Mouse (Mus musculus): Measurements from ENCODE around the gene Tank.

The Tank gene

GRCm38 (mm10) chr2:61655382-61656281 lies 77.2 kb downstream of the Tank start:
- DNase-seq (ENCODE audit: extremely low read depth, low read depth, low spot score): no peak

GRCm38 (mm10) chr2:61656421-61657411 lies 78.3 kb downstream of the Tank start:
- no peak for DNase-seq (ENCODE audit: extremely low read depth, low read depth, low spot score)

DNA sequence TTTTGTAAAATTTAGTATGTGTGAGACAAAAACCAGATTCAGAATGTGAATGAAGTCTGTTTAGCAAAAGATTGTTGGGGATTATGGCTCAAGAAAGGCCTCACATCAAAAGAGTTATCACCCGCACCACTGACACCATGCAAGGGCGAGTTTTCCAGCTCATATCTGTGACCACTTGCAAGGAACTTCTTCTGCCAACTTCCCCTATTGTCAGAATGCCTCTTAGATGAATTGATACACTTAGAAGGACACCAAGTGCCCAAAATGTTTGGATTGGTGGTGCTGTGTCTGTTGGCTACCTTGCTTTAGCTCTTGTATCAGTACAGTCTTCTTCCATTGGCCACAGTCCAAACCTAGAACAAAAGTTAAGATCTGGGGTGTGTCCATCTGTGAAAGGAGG lies 80.9 kb downstream of the Tank start:
- DNase-seq (ENCODE audit: extremely low read depth, low read depth, low spot score): no peak

- no peak for DNase-seq (ENCODE audit: extremely low read depth, low read depth, low spot score)
Observed at GRCm38 (mm10) chr2:61662833-61663232, 84.4 kb downstream of the Tank start.

GRCm38 (mm10) chr2:61663573-61664241 lies 85.3 kb downstream of the Tank start:
- no peak for DNase-seq (ENCODE audit: extremely low read depth, low read depth, low spot score)

GRCm38 (mm10) chr2:61667420-61667819 lies 89.0 kb downstream of the Tank start:
- no peak for DNase-seq (ENCODE audit: extremely low read depth, low read depth, low spot score)

DNA sequence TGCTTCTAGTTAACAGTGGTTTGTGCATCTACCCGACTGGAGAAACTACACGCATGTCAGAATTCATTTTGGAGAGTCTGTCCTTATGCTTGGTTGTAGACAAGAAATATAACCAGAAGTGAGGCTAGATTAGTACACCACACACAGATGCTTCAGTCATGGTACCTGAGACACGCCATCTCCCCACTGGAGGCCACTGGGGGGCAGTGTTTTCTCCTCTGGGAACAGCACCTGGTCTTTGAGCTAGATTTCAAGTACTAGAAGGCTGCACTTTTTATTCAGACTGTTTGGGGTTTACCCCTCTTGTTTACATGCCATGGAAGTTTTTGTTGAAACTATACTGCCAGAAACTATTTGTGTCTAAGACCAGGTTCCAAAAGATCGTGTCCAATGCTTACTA lies 89.9 kb downstream of the Tank start:
- DNase-seq (ENCODE audit: extremely low read depth, low read depth, low spot score): no peak

- no peak for DNase-seq (ENCODE audit: extremely low read depth, low read depth, low spot score)
Observed at GRCm38 (mm10) chr2:61674555-61674954, 96.2 kb downstream of the Tank start.

DNA sequence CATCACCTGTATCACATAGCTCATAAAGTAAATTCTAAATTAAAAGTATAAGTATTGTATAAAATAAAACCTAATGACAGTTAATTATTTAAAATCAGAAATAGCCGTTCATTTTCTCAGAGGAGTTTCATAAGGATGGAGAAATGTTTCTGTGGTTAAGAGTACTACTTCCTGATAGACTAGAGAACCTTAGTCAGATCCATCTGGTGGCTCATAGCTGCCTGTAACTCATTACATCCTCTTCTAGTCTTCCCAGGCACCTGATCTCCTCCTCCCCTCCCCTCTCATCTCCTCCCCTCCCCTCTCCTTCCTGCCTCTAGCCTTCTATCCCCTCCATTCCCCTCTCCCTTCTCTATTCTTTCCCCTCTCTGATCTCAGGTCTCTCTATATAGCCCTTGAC lies 103.2 kb downstream of the Tank start:
- no peak for DNase-seq (ENCODE audit: extremely low read depth, low read depth, low spot score)

DNA sequence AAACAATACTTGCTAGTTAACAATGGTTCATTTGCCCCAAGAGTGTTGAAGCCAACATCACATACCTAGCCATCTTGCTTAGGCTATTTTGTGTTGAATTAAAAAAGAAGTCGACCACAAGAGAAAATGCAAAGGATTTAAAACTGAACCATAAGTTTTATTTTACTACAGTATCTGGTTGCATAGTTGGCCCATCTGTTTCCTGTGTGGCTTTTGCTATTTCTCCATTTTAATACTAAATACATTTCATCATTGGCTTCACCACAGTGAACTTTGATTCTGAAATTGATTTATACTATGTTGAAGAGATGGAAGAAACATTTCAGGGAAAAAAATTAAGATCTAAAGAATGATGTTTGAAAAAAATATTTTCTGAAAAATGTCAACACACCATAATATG lies 108.1 kb downstream of the Tank start:
- no peak for DNase-seq (ENCODE audit: extremely low read depth, low read depth, low spot score)

GRCm38 (mm10) chr2:61689086-61689485 lies 110.7 kb downstream of the Tank start:
- no peak for DNase-seq (ENCODE audit: extremely low read depth, low read depth, low spot score)

Measured in fat pad, adult 2 months (tissue).